Mouse (Mus musculus) lung, embryonic 15.5 days (tissue): Measurements from ENCODE around the gene Kazn. TPM values are rescaled to one million over a fixed set of nuclear protein-coding genes. Genes with fewer than 3 reads are reported as not detected.

Experiments
- ATAC-seq: fragments of 200-750 bp; cut with Nextera tagmentation; 2 replicates; pipeline ENCODE4 v1.8.0; 2017; ENCODE audit warnings: moderate number of reproducible peaks, borderline replicate concordance; ENCODE audit not compliant: low FRiP score, low TSS enrichment; ENCODE audit errors: extremely low read depth
- H3K27ac ChIP-seq: fragments of 300-500 bp; sonication (generic); 2 replicates; pipeline ENCODE4 v1.5.1; 2015; ENCODE audit warnings: moderate library complexity, mild to moderate bottlenecking, inconsistent platforms
- H3K27me3 ChIP-seq: fragments of 300-500 bp; sonication (generic); 2 replicates; pipeline ENCODE4 v1.6.1; 2015; ENCODE audit warnings: inconsistent platforms
- H3K36me3 ChIP-seq: fragments of 300-500 bp; sonication (generic); 2 replicates; pipeline ENCODE4 v1.6.1; 2015; ENCODE audit warnings: inconsistent platforms
- H3K4me1 ChIP-seq: fragments of 300-500 bp; sonication (generic); 2 replicates; pipeline ENCODE4 v1.6.1; 2015; ENCODE audit warnings: inconsistent platforms
- H3K4me2 ChIP-seq: fragments of 300-500 bp; sonication (generic); 2 replicates; pipeline ENCODE4 v1.6.1; 2015; ENCODE audit warnings: inconsistent platforms, mild to moderate bottlenecking, moderate library complexity
- H3K4me3 ChIP-seq: fragments of 300-500 bp; sonication (generic); 2 replicates; pipeline ENCODE4 v1.5.1; 2015; ENCODE audit warnings: mild to moderate bottlenecking, inconsistent platforms
- H3K9ac ChIP-seq: fragments of 300-500 bp; sonication (generic); 2 replicates; pipeline ENCODE4 v1.6.1; 2015; ENCODE audit warnings: inconsistent platforms
- H3K9me3 ChIP-seq: fragments of 300-500 bp; sonication (generic); 2 replicates; pipeline ENCODE4 v1.6.1; 2016; ENCODE audit warnings: inconsistent platforms
- WGBS: fragments of 180-500 bp; shearing (Covaris S2); methylation state at CpG from one replicate; pipeline ENCODE4 v1.1.7; 2015; 5-methylcytosine and 5-hydroxymethylcytosine counted together
- polyA plus RNA-seq: library from polyadenylated mRNA; unstranded; fragments of >200 nt; fragmentation: Nextera tagmentation; extraction: Ambion mirVana; gene quantifications from 2 replicates; pipeline ENCODE4 v1.2.1, GENCODE M21; 2015

Gene Kazn
- polyA plus RNA-seq, 1 experiment from 2014 or later = 13.6 TPM

- peak; percentile 78; the same call in 1 of the 2 replicates for ATAC-seq
- H3K4me1 ChIP-seq = peaks cover 52% of the 10 kb centered on the region
- H3K27me3 ChIP-seq = no peaks in the 10 kb centered on the region
- no peaks in the 10 kb centered on the region for H3K36me3 ChIP-seq
- H3K9me3 ChIP-seq = no peaks in the 10 kb centered on the region
- no peak overlapping the region for H3K9ac ChIP-seq
- H3K4me3 ChIP-seq = no peak overlapping the region
- peak overlapping the region; percentile 78 for H3K27ac ChIP-seq
- WGBS = 31% methylated on average over 6 of the region's 6 CpGs
- peak overlapping the region; percentile 21; the same call in 1 of the 2 replicates for H3K4me2 ChIP-seq
Measured at GRCm38 (mm10) chr4:142065835-142066234, 173.4 kb downstream of the Kazn start.

GRCm38 (mm10) chr4:142065270-142065669 lies 173.9 kb downstream of the Kazn start:
- H3K4me3 ChIP-seq = no peak overlapping the region
- H3K4me2 ChIP-seq = peak overlapping the region; percentile 21; the same call in 1 of the 2 replicates
- peaks cover 52% of the 10 kb centered on the region for H3K4me1 ChIP-seq
- WGBS = 36% methylated on average over 8 of the region's 8 CpGs
- H3K27ac ChIP-seq = peak overlapping the region; percentile 78
- H3K36me3 ChIP-seq = no peaks in the 10 kb centered on the region
- no peaks in the 10 kb centered on the region for H3K9me3 ChIP-seq
- no peak for ATAC-seq
- no peaks in the 10 kb centered on the region for H3K27me3 ChIP-seq
- H3K9ac ChIP-seq = no peak overlapping the region

GRCm38 (mm10) chr4:142064582-142065228 lies 174.5 kb downstream of the Kazn start:
- peaks cover 53% of the 10 kb centered on the region for H3K4me1 ChIP-seq
- ATAC-seq = no peak
- no peak overlapping the region for H3K9ac ChIP-seq
- H3K9me3 ChIP-seq = no peaks in the 10 kb centered on the region
- no peaks in the 10 kb centered on the region for H3K36me3 ChIP-seq
- 77% methylated on average over 11 of the region's 11 CpGs for WGBS
- no peak overlapping the region for H3K4me3 ChIP-seq
- no peak overlapping the region for H3K4me2 ChIP-seq
- no peaks in the 10 kb centered on the region for H3K27me3 ChIP-seq
- H3K27ac ChIP-seq = peak overlapping the region; percentile 78

DNA sequence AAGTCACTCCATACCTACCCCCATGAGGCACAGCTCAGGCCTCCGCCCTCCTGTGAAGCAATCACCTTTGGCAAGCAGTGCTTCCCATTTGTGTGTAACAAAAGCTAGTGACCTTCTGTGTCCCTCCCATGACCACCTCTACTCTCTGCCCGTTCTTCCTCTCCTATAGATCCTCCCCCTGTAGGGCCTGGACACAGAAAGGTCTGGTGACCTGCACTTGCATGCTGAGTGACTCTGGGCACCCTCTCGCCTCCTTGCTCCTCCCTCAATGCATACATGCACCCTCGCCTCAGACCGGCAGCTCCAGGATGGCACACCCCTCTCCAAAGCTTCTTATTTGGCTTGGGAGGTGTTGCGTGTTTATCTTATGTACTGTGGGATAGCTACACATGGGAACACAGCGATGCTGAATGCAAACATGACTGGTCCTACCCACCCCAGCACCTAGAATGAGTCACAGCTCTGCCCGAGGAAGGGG lies 176.1 kb downstream of the Kazn start:
- ATAC-seq = no peak
- H3K4me3 ChIP-seq = no peak overlapping the region
- H3K36me3 ChIP-seq = no peaks in the 10 kb centered on the region
- H3K4me1 ChIP-seq = peaks cover 47% of the 10 kb centered on the region
- H3K4me2 ChIP-seq = no peak overlapping the region
- no peaks in the 10 kb centered on the region for H3K9me3 ChIP-seq
- no peak overlapping the region for H3K9ac ChIP-seq
- no peak overlapping the region for H3K27ac ChIP-seq
- no peaks in the 10 kb centered on the region for H3K27me3 ChIP-seq
- 75% methylated on average over 8 of the region's 8 CpGs for WGBS

GRCm38 (mm10) chr4:142061485-142062240 lies 177.5 kb downstream of the Kazn start:
- Histone ChIP-seq H3K9ac (no peak overlapping the region), H3K27ac (no peak overlapping the region), H3K4me3 (no peak overlapping the region), H3K27me3 (no peaks in the 10 kb centered on the region), H3K36me3 (no peaks in the 10 kb centered on the region), H3K4me2 (no peak overlapping the region), H3K9me3 (no peaks in the 10 kb centered on the region), H3K4me1 (peaks cover 44% of the 10 kb centered on the region)
- WGBS = 70% methylated on average over 23 of the region's 23 CpGs
- no peak for ATAC-seq

GRCm38 (mm10) chr4:142060455-142061378 lies 178.5 kb downstream of the Kazn start:
- no peaks in the 10 kb centered on the region for H3K27me3 ChIP-seq
- no peak overlapping the region for H3K27ac ChIP-seq
- H3K9me3 ChIP-seq = no peaks in the 10 kb centered on the region
- 47% methylated on average over 18 of the region's 18 CpGs for WGBS
- ATAC-seq = no peak
- H3K36me3 ChIP-seq = no peaks in the 10 kb centered on the region
- H3K4me1 ChIP-seq = peaks cover 34% of the 10 kb centered on the region
- H3K4me3 ChIP-seq = no peak overlapping the region
- H3K4me2 ChIP-seq = no peak overlapping the region
- no peak overlapping the region for H3K9ac ChIP-seq

DNA sequence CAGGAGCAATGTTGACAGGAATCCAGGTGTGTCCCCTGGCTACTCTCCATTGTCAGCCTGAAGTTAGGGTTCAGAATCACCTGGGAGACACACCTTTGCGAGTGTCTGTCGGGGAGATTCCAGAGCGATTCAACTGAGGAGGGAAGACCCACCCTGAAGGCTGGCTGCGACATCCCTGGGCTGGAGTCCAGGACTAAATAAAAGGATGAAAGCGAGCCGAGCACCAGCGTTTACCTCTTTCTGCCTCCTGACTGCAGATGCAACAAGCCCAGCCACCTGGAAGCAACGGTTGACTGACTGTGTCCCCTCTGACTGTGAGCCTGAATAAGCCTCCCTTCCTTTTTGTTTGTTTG lies 179.4 kb downstream of the Kazn start:
- Histone ChIP-seq H3K9ac (no peak overlapping the region), H3K27ac (no peak overlapping the region), H3K4me3 (no peak overlapping the region), H3K4me2 (no peak overlapping the region), H3K27me3 (no peaks in the 10 kb centered on the region), H3K4me1 (peaks cover 25% of the 10 kb centered on the region), H3K9me3 (no peaks in the 10 kb centered on the region), H3K36me3 (no peaks in the 10 kb centered on the region)
- 74% methylated on average over 8 of the region's 8 CpGs for WGBS
- ATAC-seq = no peak

DNA sequence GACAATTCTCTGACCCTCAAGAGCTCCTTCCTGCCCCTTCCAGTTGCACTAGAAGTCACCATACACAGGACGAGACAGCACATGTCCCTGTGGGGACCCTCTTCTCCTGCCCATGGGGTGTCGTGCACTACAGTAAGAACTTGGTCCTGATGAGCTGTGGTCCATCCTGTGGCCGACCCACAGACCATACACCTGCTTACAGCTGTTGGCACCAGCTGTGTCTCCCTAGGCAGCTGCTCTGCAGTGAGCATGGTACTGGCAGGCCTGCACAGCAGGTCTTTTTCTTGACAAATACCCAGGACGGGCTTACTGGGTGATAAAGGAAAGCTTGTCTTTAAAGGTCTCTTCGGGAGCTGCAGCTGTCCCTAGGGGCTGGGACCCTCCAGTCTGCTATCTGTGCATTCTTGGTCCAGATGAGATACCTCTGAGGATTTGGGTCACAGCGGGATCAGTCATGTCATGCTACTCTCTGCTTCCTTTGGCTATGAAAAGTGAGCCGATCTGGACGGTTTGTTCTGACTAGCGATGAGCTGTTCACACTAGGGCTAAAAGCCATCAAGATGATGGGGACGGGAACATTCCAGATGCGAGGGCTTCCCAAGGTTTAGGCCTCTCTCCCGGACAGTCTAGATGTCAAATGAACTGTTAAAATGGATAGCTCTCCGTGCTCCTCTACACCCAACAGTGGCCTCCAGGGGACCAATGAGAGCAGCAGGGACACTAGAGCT lies 179.9 kb downstream of the Kazn start:
- Histone ChIP-seq H3K4me1 (peaks cover 20% of the 10 kb centered on the region), H3K36me3 (no peaks in the 10 kb centered on the region), H3K27ac (no peak overlapping the region), H3K4me2 (no peak overlapping the region), H3K27me3 (no peaks in the 10 kb centered on the region), H3K9me3 (no peaks in the 10 kb centered on the region), H3K9ac (no peak overlapping the region), H3K4me3 (no peak overlapping the region)
- WGBS = 71% methylated on average over 13 of the region's 13 CpGs
- no peak for ATAC-seq

DNA sequence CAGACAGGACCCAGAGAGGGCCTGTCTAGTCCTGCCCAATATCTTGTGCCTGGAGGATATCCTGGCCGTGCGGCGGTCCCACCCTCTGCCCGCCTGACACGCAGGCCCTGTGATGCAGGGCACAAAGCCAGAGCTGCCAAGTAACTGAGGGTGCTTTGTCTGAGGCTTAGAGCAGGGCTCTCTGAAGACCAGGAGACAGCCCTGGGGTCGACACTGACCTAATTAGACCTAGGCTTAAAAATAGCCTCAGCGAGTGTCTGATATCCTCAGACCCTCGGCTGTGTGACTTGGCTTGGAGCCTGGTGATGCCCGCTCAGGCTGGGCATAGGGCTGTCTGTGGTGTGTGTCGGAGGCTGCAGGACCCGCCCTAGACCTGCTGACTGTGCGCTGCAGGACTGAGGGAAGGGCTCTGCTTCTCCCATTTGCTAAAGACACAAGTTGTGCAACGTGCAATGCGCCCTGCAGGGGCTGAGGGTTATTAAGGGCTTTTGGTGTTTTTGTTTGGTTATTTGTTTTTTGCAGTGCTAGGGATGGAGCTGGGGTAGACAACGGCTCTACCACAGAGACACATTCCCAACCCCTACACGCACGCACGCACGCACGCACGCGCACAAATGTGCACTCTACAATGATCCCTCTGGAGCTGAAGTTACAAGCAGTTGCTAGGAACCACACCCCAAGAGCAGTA lies 181.5 kb downstream of the Kazn start:
- H3K4me1 ChIP-seq = peaks cover 25% of the 10 kb centered on the region
- no peaks in the 10 kb centered on the region for H3K36me3 ChIP-seq
- no peaks in the 10 kb centered on the region for H3K9me3 ChIP-seq
- no peak overlapping the region for H3K27ac ChIP-seq
- H3K4me2 ChIP-seq = no peak overlapping the region
- WGBS = 80% methylated on average over 22 of the region's 22 CpGs
- 0 out of 2 replicates have a peak, but pooled peaks have one; percentile 17 for ATAC-seq
- no peak overlapping the region for H3K9ac ChIP-seq
- H3K4me3 ChIP-seq = no peak overlapping the region
- H3K27me3 ChIP-seq = no peaks in the 10 kb centered on the region

DNA sequence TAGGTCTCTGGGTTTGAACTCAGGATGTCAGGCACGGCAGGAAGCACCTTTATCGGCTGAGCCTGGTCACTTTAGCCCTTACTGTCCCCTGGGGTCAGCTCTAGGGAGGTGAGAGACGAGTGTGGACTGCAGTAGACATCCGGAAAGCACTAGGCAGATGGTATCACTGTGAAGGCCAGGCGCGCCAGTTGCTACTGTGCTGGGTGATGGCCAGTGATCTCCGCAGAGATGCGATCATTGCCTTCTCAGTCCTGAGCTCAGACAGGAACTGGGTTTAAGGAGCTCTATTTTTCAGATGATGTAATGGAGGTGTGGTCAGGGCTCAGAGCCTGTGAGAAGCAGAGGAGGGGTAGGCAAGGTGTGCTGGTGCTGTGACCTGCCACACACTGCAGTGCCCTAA lies 183.6 kb downstream of the Kazn start:
- 80% methylated on average over 8 of the region's 8 CpGs for WGBS
- Histone ChIP-seq H3K4me2 (no peak overlapping the region), H3K4me1 (peaks cover 14% of the 10 kb centered on the region), H3K9me3 (no peaks in the 10 kb centered on the region), H3K4me3 (no peak overlapping the region), H3K27ac (no peak overlapping the region), H3K27me3 (no peaks in the 10 kb centered on the region), H3K9ac (no peak overlapping the region), H3K36me3 (no peaks in the 10 kb centered on the region)
- ATAC-seq = no peak

- ATAC-seq = no peak
- no peaks in the 10 kb centered on the region for H3K9me3 ChIP-seq
- H3K4me3 ChIP-seq = no peak overlapping the region
- no peak overlapping the region for H3K9ac ChIP-seq
- 84% methylated on average over 11 of the region's 11 CpGs for WGBS
- H3K4me2 ChIP-seq = no peak overlapping the region
- H3K27me3 ChIP-seq = no peaks in the 10 kb centered on the region
- H3K36me3 ChIP-seq = no peaks in the 10 kb centered on the region
- no peak overlapping the region for H3K27ac ChIP-seq
- H3K4me1 ChIP-seq = peaks cover 8% of the 10 kb centered on the region; the same call in 1 of the 2 replicates
Measured at GRCm38 (mm10) chr4:142054580-142054979, 184.6 kb downstream of the Kazn start.
